22 mouse cellular contexts compared by ENCODE assay signal in genomic region chr3:60418652-60419051, GRCm38 (mm10). TPM values are rescaled to one million over a fixed set of nuclear protein-coding genes. Genes with fewer than 3 reads are reported as not detected.
DNase-seq lines count a peak whose midpoint lies in the region; ATAC-seq and TF ChIP-seq lines count a peak whose summit lies in the region.
"Had no signal": no experiment of that assay in that cellular context is flagged by ENCODE, and none has a peak within 500 bp of the region (broad histone marks: within the 10 kb centered on the region; RNA-seq: fewer than 3 reads in every experiment).

No protein-coding gene starts in this region.

- TF ChIP-seq CTCF in MEL (IDR thresholded peaks at IDR 0.05 in 2 of 3, conservative IDR thresholded peaks at IDR 0.05 in 1 of 3; ENCODE audit: control insufficient read depth in 1 of 3, insufficient read depth in 1 of 3, low read depth in 2 of 3, low read length in 3 of 3, poor library complexity in 1 of 3, severe bottlenecking in 1 of 3): no peak
- TF ChIP-seq CTCF in liver, postnatal 0 days (IDR thresholded peaks at IDR 0.05; ENCODE audit: low read depth): no peak
- TF ChIP-seq CTCF in stomach, postnatal 0 days (IDR thresholded peaks at IDR 0.05; ENCODE audit: low read depth): no peak

- peaks cover 0 to 38% of the 10 kb centered on the region in 2 experiments; a peak in 2 of 4 replicates for H3K36me3 ChIP-seq in MEL (ENCODE audit: control insufficient read depth in 1 of 2, insufficient read depth in 2 of 2, low read length in 2 of 2)
- no peaks in the 10 kb centered on the region for H3K36me3 ChIP-seq in liver, embryonic 13.5 days
- H3K36me3 ChIP-seq in liver, postnatal 0 days (replicated peaks; ENCODE audit: insufficient read depth, low read length): no peaks in the 10 kb centered on the region
- H3K36me3 ChIP-seq in forebrain, embryonic 12.5 days (replicated peaks): no peaks in the 10 kb centered on the region
- no peaks in the 10 kb centered on the region for H3K36me3 ChIP-seq in stomach, postnatal 0 days (ENCODE audit: control insufficient read depth, insufficient read depth, low read length)
- H3K36me3 ChIP-seq: embryonic facial prominence, embryonic 13.5 days; forebrain, embryonic 10.5 days; forebrain, embryonic 15.5 days; heart, embryonic 10.5 days; hindbrain, embryonic 12.5 days had no signal

- no peak for TF ChIP-seq RAD21 in MEL (IDR thresholded peaks at IDR 0.05; ENCODE audit: low read depth, low read length)

- no peaks in the 10 kb centered on the region for H3K9me3 ChIP-seq in MEL (replicated peaks; ENCODE audit: insufficient read depth, low read length)
- H3K9me3 ChIP-seq in liver, embryonic 13.5 days (replicated peaks): no peaks in the 10 kb centered on the region
- H3K9me3 ChIP-seq in liver, postnatal 0 days (ENCODE audit: low read length): no peaks in the 10 kb centered on the region
- no peaks in the 10 kb centered on the region for H3K9me3 ChIP-seq in forebrain, embryonic 12.5 days
- H3K9me3 ChIP-seq in stomach, postnatal 0 days (ENCODE audit: control insufficient read depth, low read length): no peaks in the 10 kb centered on the region
- H3K9me3 ChIP-seq: embryonic facial prominence, embryonic 13.5 days; forebrain, embryonic 10.5 days; forebrain, embryonic 15.5 days; heart, embryonic 10.5 days; hindbrain, embryonic 12.5 days had no signal

- DNase-seq in MEL (ENCODE audit: low read depth, low spot score): peak; percentile 73
- no peak for DNase-seq in liver, embryonic 13.5 days
- DNase-seq in liver, postnatal 0 days: no peak
- no peak for DNase-seq in stomach, postnatal 0 days (ENCODE audit: low spot score)
- no peak for DNase-seq in cerebellum, postnatal 10 days
- DNase-seq in ovary, postnatal 14 days (ENCODE audit: low spot score): no peak
- DNase-seq: adrenal gland, adult 2 months; adrenal gland, postnatal 25 days; cerebellum, adult 2 months; cerebellum, postnatal 14 days; gastrocnemius, postnatal 10 days; heart, adult 18-20 months; heart, postnatal 10 days; heart, postnatal 4 days had no signal

- TF ChIP-seq EP300 in MEL (IDR thresholded peaks at IDR 0.05; ENCODE audit: low read depth in 1 of 2, low read length in 2 of 2): peak; percentile 90 to 97
- peak; percentile 90 for TF ChIP-seq EP300 in liver, postnatal 0 days (IDR thresholded peaks at IDR 0.05; ENCODE audit: low read depth)
- TF ChIP-seq EP300 in stomach, postnatal 0 days (optimal IDR thresholded peaks at IDR 0.05): no peak

- H3K4me2 ChIP-seq in liver, embryonic 13.5 days: no peak overlapping the region; the same call in 1 of the 2 replicates
- H3K4me2 ChIP-seq in liver, postnatal 0 days (ENCODE audit: low read depth, low read length): no peak overlapping the region
- H3K4me2 ChIP-seq in forebrain, embryonic 12.5 days: no peak overlapping the region
- no peak overlapping the region for H3K4me2 ChIP-seq in stomach, postnatal 0 days (replicated peaks; ENCODE audit: low read depth)
- H3K4me2 ChIP-seq: embryonic facial prominence, embryonic 13.5 days; forebrain, embryonic 15.5 days; hindbrain, embryonic 12.5 days had no signal

- TF ChIP-seq POLR2A in MEL (IDR thresholded peaks at IDR 0.05; ENCODE audit: control insufficient read depth in 1 of 2, insufficient read depth in 1 of 2, low read depth in 1 of 2, low read length in 2 of 2, poor library complexity in 1 of 2): no peak

- peak overlapping the region; percentile 53 for H3K27ac ChIP-seq in MEL (ENCODE audit: control insufficient read depth, low read depth, low read length)
- peak overlapping the region; percentile 49; the same call in 1 of the 2 replicates for H3K27ac ChIP-seq in liver, embryonic 13.5 days
- no peak overlapping the region for H3K27ac ChIP-seq in liver, postnatal 0 days (ENCODE audit: low read depth)
- H3K27ac ChIP-seq in forebrain, embryonic 12.5 days: no peak overlapping the region
- no peak overlapping the region for H3K27ac ChIP-seq in stomach, postnatal 0 days (replicated peaks)
- H3K27ac ChIP-seq: embryonic facial prominence, embryonic 13.5 days; forebrain, embryonic 10.5 days; forebrain, embryonic 15.5 days; heart, embryonic 10.5 days; hindbrain, embryonic 12.5 days had no signal

- 0 out of 2 replicates have a peak, but pooled peaks have one; percentile 20 for ATAC-seq in common myeloid progenitor, adult 5-6 weeks (replicated peaks; ENCODE audit: low read depth, poor library complexity, severe bottlenecking)
- ATAC-seq in liver, embryonic 13.5 days (ENCODE audit: low read depth): peak; percentile 81
- peak; percentile 29; the same call in 1 of the 2 replicates for ATAC-seq in liver, postnatal 0 days
- no peak for ATAC-seq in forebrain, embryonic 12.5 days (ENCODE audit: low FRiP score)
- ATAC-seq in stomach, postnatal 0 days (ENCODE audit: low FRiP score, low TSS enrichment): no peak
- ATAC-seq: forebrain, embryonic 15.5 days; hindbrain, embryonic 16.5 days had no signal

- no peaks in the 10 kb centered on the region for H3K79me2 ChIP-seq in MEL (ENCODE audit: control insufficient read depth, insufficient read depth, low read length, poor library complexity)

- H3K27me3 ChIP-seq in MEL (ENCODE audit: control insufficient read depth in 1 of 2, insufficient read depth in 2 of 2, low read length in 2 of 2): no peaks in the 10 kb centered on the region
- no peaks in the 10 kb centered on the region for H3K27me3 ChIP-seq in liver, embryonic 13.5 days
- H3K27me3 ChIP-seq in liver, postnatal 0 days (ENCODE audit: insufficient read depth, low read length): no peaks in the 10 kb centered on the region
- no peaks in the 10 kb centered on the region for H3K27me3 ChIP-seq in forebrain, embryonic 12.5 days
- H3K27me3 ChIP-seq in stomach, postnatal 0 days (ENCODE audit: control insufficient read depth, insufficient read depth, low read length): no peaks in the 10 kb centered on the region
- H3K27me3 ChIP-seq: embryonic facial prominence, embryonic 13.5 days; forebrain, embryonic 15.5 days; hindbrain, embryonic 12.5 days had no signal

- peaks cover 25 to 42% of the 10 kb centered on the region in 2 experiments for H3K4me1 ChIP-seq in MEL (ENCODE audit: control insufficient read depth in 1 of 2, insufficient read depth in 2 of 2, low read length in 2 of 2)
- peaks cover 49% of the 10 kb centered on the region for H3K4me1 ChIP-seq in liver, embryonic 13.5 days (replicated peaks)
- no peaks in the 10 kb centered on the region for H3K4me1 ChIP-seq in liver, postnatal 0 days (ENCODE audit: insufficient read depth)
- 0 out of 2 replicates have a peak, but pooled peaks cover 2% of the 10 kb centered on the region for H3K4me1 ChIP-seq in forebrain, embryonic 12.5 days
- no peaks in the 10 kb centered on the region for H3K4me1 ChIP-seq in stomach, postnatal 0 days (replicated peaks; ENCODE audit: control insufficient read depth, insufficient read depth)
- H3K4me1 ChIP-seq: embryonic facial prominence, embryonic 13.5 days; forebrain, embryonic 10.5 days; forebrain, embryonic 15.5 days; heart, embryonic 10.5 days; hindbrain, embryonic 12.5 days had no signal

- no peak overlapping the region for H3K4me3 ChIP-seq in MEL (ENCODE audit: control insufficient read depth in 1 of 2, insufficient read depth in 1 of 2, low read depth in 2 of 2, low read length in 2 of 2)
- H3K4me3 ChIP-seq in liver, embryonic 13.5 days (replicated peaks): no peak overlapping the region
- no peak overlapping the region for H3K4me3 ChIP-seq in liver, postnatal 0 days (ENCODE audit: low read depth, low read length)
- no peak overlapping the region for H3K4me3 ChIP-seq in forebrain, embryonic 12.5 days (replicated peaks)
- H3K4me3 ChIP-seq in stomach, postnatal 0 days (ENCODE audit: low read depth, low read length): no peak overlapping the region
- H3K4me3 ChIP-seq: embryonic facial prominence, embryonic 13.5 days; forebrain, embryonic 10.5 days; forebrain, embryonic 15.5 days; heart, embryonic 10.5 days; hindbrain, embryonic 12.5 days had no signal

- H3K9ac ChIP-seq in MEL (ENCODE audit: control insufficient read depth, low read depth, low read length, poor library complexity, severe bottlenecking): 0 out of 2 replicates have a peak overlapping the region, but pooled peaks have one; percentile 2
- no peak overlapping the region for H3K9ac ChIP-seq in liver, embryonic 13.5 days
- H3K9ac ChIP-seq in liver, postnatal 0 days (replicated peaks): no peak overlapping the region
- H3K9ac ChIP-seq in forebrain, embryonic 12.5 days: no peak overlapping the region
- no peak overlapping the region for H3K9ac ChIP-seq in stomach, postnatal 0 days (ENCODE audit: low read length)
- H3K9ac ChIP-seq: embryonic facial prominence, embryonic 13.5 days; forebrain, embryonic 15.5 days; hindbrain, embryonic 12.5 days had no signal

TF ChIP-seq in MEL, 35 proteins besides CTCF, POLR2A, EP300 and RAD21:
- TF ChIP-seq USF1 (IDR thresholded peaks at IDR 0.05; ENCODE audit: low read depth, low read length) (no peak), SMC3 (IDR thresholded peaks at IDR 0.05; ENCODE audit: low read depth, low read length) (no peak), E2F4 (IDR thresholded peaks at IDR 0.05; ENCODE audit: borderline replicate concordance, low read depth, low read length) (no peak), SIN3A (IDR thresholded peaks at IDR 0.05; ENCODE audit: low read length) (peak; percentile 43; the same call in 1 of the 2 replicates), GATA1 (IDR thresholded peaks at IDR 0.05; ENCODE audit: low read depth, low read length) (peak; percentile 75), RCOR1 (IDR thresholded peaks at IDR 0.05; ENCODE audit: low read depth, low read length) (peak; percentile 49; the same call in 1 of the 2 replicates), TCF12 (IDR thresholded peaks at IDR 0.05; ENCODE audit: low read depth, low read length) (peak; percentile 90), MYB (IDR thresholded peaks at IDR 0.05; ENCODE audit: low read depth, low read length) (peak; percentile 96), ZMIZ1 (IDR thresholded peaks at IDR 0.05; ENCODE audit: low read depth, low read length) (no peak), ETS1 (IDR thresholded peaks at IDR 0.05; ENCODE audit: low read depth, low read length) (peak; percentile 74), TAL1 (IDR thresholded peaks at IDR 0.05; ENCODE audit: low read length) (peak; percentile 25; the same call in 1 of the 2 replicates)

RNA-seq across cellular contexts. Expression of gene Mbnl1, which starts 54.0 kb away (rescaled TPM):
- 323 and 341 TPM in 2 replicates for total RNA-seq in MEL (2012; rRNA removed)
- 100 to 1,000 TPM; 250 to 371 TPM for polyA plus RNA-seq in MEL (2012; ENCODE audit: insufficient read depth in 1 of 2, insufficient read length in 2 of 2, low read depth in 1 of 2, low replicate concordance in 2 of 2, missing spikeins in 1 of 2)
- 788 and 813 TPM in 2 replicates for total RNA-seq in common myeloid progenitor, adult 5-6 weeks (2017)
- 123 and 153 TPM in 2 replicates for polyA plus RNA-seq in liver, embryonic 13.5 days (2015; fragmentation: Nextera tagmentation; extraction: Ambion mirVana)
- polyA plus RNA-seq in liver, postnatal 0 days (2015; fragmentation: Nextera tagmentation; extraction: Ambion mirVana): 61.3 and 73.3 TPM in 2 replicates
- polyA plus RNA-seq in forebrain, embryonic 12.5 days (2016; fragmentation: Nextera tagmentation; extraction: Ambion mirVana): 37.3 and 39.9 TPM in 2 replicates
- 56.0 and 59.7 TPM in 2 replicates for polyA plus RNA-seq in stomach, postnatal 0 days (2015; fragmentation: Nextera tagmentation; extraction: Ambion mirVana)

Comparison
In these comparisons a context has a peak if more than half of its experiments do, and no peak if none do; other contexts are left out.
1. H3K27ac ChIP-seq: peak in MEL (single experiment) and liver, embryonic 13.5 days (single experiment); none in liver, postnatal 0 days (single experiment), forebrain, embryonic 12.5 days (single experiment) and stomach, postnatal 0 days (single experiment).
2. ATAC-seq: peak in common myeloid progenitor, adult 5-6 weeks (single experiment), liver, embryonic 13.5 days (single experiment) and liver, postnatal 0 days (single experiment); none in forebrain, embryonic 12.5 days (single experiment) and stomach, postnatal 0 days (single experiment).